Mouse (Mus musculus) neural tube, embryonic 14.5 days (tissue): ENCODE data around the gene Ankrd13a. TPM values are rescaled to one million over a fixed set of nuclear protein-coding genes. Genes with fewer than 3 reads are reported as not detected.
"Not testable (repeated sequence)": the region's sequence is repeated elsewhere in the genome, so short reads cannot be mapped to it uniquely, and the experiment has no call there.

ENCODE experiments used
- ATAC-seq: fragments of 200-750 bp; cut with Nextera tagmentation; 2 replicates; pipeline ENCODE4 v1.8.0; 2017; ENCODE audit warnings: low read depth, mild to moderate bottlenecking, moderate TSS enrichment, moderate library complexity
- H3K27ac ChIP-seq: fragments of 300-500 bp; sonication (generic); 2 replicates; pipeline ENCODE4 v1.5.1; 2014; ENCODE audit warnings: low read depth, mild to moderate bottlenecking, control low read depth, low read length, moderate library complexity, mixed read lengths
- H3K27me3 ChIP-seq: fragments of 300-500 bp; sonication (generic); 2 replicates; pipeline ENCODE4 v1.6.1; 2014; ENCODE audit warnings: low read length; ENCODE audit not compliant: control insufficient read depth, insufficient read depth
- H3K36me3 ChIP-seq: fragments of 300-500 bp; sonication (generic); 2 replicates; pipeline ENCODE4 v1.6.1; 2014; ENCODE audit warnings: low read length, mixed read lengths; ENCODE audit not compliant: control insufficient read depth, insufficient read depth
- H3K4me1 ChIP-seq: fragments of 300-500 bp; sonication (generic); 2 replicates; pipeline ENCODE4 v1.6.1; 2014; ENCODE audit warnings: low read length; ENCODE audit not compliant: control insufficient read depth, insufficient read depth
- H3K4me2 ChIP-seq: fragments of 300-500 bp; sonication (generic); 2 replicates; pipeline ENCODE4 v1.6.1; 2014; ENCODE audit warnings: mild to moderate bottlenecking, low read depth, low read length, control low read depth
- H3K4me3 ChIP-seq: fragments of 300-500 bp; sonication (generic); 2 replicates; pipeline ENCODE4 v1.5.1; 2014; ENCODE audit warnings: low read depth, low read length, control low read depth, mixed read lengths
- H3K9ac ChIP-seq: fragments of 300-500 bp; sonication (generic); replicated peaks from 2 replicates; pipeline ENCODE4 v1.6.1; 2014; ENCODE audit warnings: low read depth, mild to moderate bottlenecking, control low read depth, low read length, mixed read lengths
- H3K9me3 ChIP-seq: fragments of 300-500 bp; sonication (generic); 2 replicates; pipeline ENCODE4 v1.6.1; 2016; ENCODE audit warnings: low read length; ENCODE audit not compliant: control insufficient read depth
- WGBS: fragments of 180-500 bp; shearing (Covaris S2); extraction: QIAGEN DNeasy Blood & Tissue Kit; methylation state at CpG from one replicate; pipeline ENCODE4 v1.1.7; 2014; 5-methylcytosine and 5-hydroxymethylcytosine counted together
- microRNA-seq: library from miRNA; unstranded; fragments of <30 nt; microRNA quantifications from one replicate; pipeline ENCODE4, GENCODE M21; 2016
- polyA plus RNA-seq: library from polyadenylated mRNA; unstranded; fragments of >200 nt; fragmentation: Nextera tagmentation; extraction: Ambion mirVana; gene quantifications from 2 replicates; pipeline ENCODE4 v1.2.1, GENCODE M21; 2014

The Ankrd13a gene
- polyA plus RNA-seq, 1 experiment from 2014 or later: 38.8 TPM

DNA sequence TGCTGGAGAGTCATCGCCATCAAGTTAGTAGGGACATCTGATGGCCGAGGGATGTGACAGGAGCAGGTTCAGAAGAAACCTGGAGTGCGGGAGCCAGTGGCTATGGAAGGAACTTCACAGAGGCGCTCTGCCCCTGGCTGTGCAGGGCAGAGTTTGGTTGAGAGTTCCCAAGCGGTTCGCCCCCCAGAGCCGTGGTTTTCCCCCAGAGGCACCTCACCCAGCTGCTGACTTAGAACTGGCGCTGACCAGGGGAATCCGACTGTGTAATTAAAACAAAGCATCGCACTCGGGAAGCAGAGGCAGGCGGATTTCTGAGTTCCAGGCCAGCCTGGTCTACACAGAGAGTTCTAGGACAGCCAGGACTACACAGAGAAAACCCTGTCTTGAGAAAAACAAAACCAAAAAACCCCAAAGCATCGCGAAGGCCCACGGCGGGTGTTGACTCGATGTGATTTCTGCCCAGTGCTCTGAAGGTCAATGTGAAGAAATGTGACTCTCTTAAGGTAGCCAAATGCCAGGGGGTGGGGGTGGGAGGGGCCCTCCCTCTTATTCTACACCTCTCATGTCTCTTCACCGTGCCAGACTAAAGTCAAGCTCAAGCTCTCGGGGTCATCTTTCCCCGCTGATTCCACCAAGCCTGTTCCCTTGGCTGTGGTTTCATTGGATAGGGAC, 77.2 kb downstream of the Ankrd13a start:
- no peaks in the 10 kb centered on the region for H3K9me3 ChIP-seq
- no peaks in the 10 kb centered on the region for H3K27me3 ChIP-seq
- WGBS: 87% methylated on average over 20 of the region's 20 CpGs
- ATAC-seq: no peak
- no peaks in the 10 kb centered on the region for H3K36me3 ChIP-seq
- no peak overlapping the region for H3K4me2 ChIP-seq
- H3K27ac ChIP-seq: no peak overlapping the region
- H3K4me1 ChIP-seq: no peaks in the 10 kb centered on the region
- no peak overlapping the region for H3K9ac ChIP-seq
- H3K4me3 ChIP-seq: no peak overlapping the region

DNA sequence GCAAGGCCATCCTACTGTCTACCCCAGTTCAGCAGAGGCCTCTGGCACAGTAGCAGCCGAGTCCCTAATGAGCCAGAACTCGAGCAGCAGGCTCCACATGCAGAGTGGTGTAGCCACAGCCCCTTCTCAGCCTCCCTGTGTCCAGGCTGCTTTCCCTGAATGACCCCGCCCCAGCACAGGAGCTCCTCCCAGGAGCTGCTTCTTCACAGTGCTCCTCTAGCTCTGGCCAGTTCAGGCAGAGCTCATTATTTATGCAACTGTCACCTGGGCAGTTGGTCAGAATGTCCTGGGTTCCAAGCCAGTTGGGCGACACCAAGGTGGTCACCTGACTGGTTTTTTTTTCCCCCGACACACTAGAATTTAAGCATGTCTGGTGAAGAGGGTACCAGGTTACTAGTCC, 78.9 kb downstream of the Ankrd13a start, which contains the start of gene 4930519G04Rik:
TSS of gene 4930519G04Rik (plus strand) at position 301 of the 400 bp plus-strand sequence.
- 78% methylated on average over 3 of the region's 5 CpGs for WGBS
- ATAC-seq: not testable (repeated sequence)

More for the DNA sequence above, 78.9 kb downstream of the Ankrd13a start, which contains the start of gene 4930519G04Rik:
- not testable (repeated sequence) for H3K4me2 ChIP-seq, H3K9ac ChIP-seq, H3K9me3 ChIP-seq, H3K4me1 ChIP-seq, H3K4me3 ChIP-seq, H3K36me3 ChIP-seq, H3K27me3 ChIP-seq, H3K27ac ChIP-seq

Small RNA genes within 50 kb of the gene (microRNA-seq; reads per million reads assigned to microRNA genes)
- gene Mir6240: 6.0 reads per million, percentile 12 among the genes with 10 or more reads in this experiment

Other genes starting within 250 kb of the Ankrd13a start
- 5.3 and 7.0 TPM in 2 replicates for gene Fam222a, start 206.7 kb upstream of the Ankrd13a start, polyA plus RNA-seq
- 0.39 and 0.59 TPM in 2 replicates for gene Trpv4, start 116.3 kb upstream of the Ankrd13a start, polyA plus RNA-seq
- gene Gltp, start 83.7 kb upstream of the Ankrd13a start, polyA plus RNA-seq: 26.9 and 30.8 TPM in 2 replicates
- 15.2 and 16.2 TPM in 2 replicates for gene Tchp, start 66.9 kb upstream of the Ankrd13a start, polyA plus RNA-seq
- gene Git2, start 840 bp downstream of the Ankrd13a start, polyA plus RNA-seq: 53.1 and 60.3 TPM in 2 replicates
- 298 and 351 TPM in 2 replicates for gene 1500011B03Rik, start 48.8 kb downstream of the Ankrd13a start, polyA plus RNA-seq
- not detected in 2 replicates for gene 4930519G04Rik, start 79.0 kb downstream of the Ankrd13a start, polyA plus RNA-seq
- 2.3 and 3.5 TPM in 2 replicates for gene Gm9936, start 84.0 kb downstream of the Ankrd13a start, polyA plus RNA-seq
- gene Oasl2, start 122.3 kb downstream of the Ankrd13a start, polyA plus RNA-seq: 3.2 and 4.3 TPM in 2 replicates
- 0.52 and 0.55 TPM in 2 replicates for gene Oasl1, start 148.6 kb downstream of the Ankrd13a start, polyA plus RNA-seq
- 125 and 139 TPM in 2 replicates for gene 2210016L21Rik, start 167.5 kb downstream of the Ankrd13a start, polyA plus RNA-seq
- gene Hnf1a, start 196.4 kb downstream of the Ankrd13a start, polyA plus RNA-seq: 0.11 TPM in 1 of 2 replicates, not detected in the other
- gene Sppl3, start 236.5 kb downstream of the Ankrd13a start, polyA plus RNA-seq: 32.7 and 33.4 TPM in 2 replicates